Mouse (Mus musculus) CH12.LX (cell line): ENCODE measurements around the gene Eci1. TPM values are rescaled to one million over a fixed set of nuclear protein-coding genes. Genes with fewer than 3 reads are reported as not detected.

Source experiments
- DNase-seq: peaks from one replicate; pipeline ENCODE4 v3.0.0-alpha.2; 2013; ENCODE audit errors: extremely low read depth
- H3K27ac ChIP-seq: 2 replicates; pipeline ENCODE4 v1.5.1; 2012; ENCODE audit warnings: low read depth, mild to moderate bottlenecking, control low read depth, moderate library complexity; ENCODE audit not compliant: insufficient read depth
- H3K27me3 ChIP-seq: replicated peaks from 2 replicates; pipeline ENCODE3; 2012; ENCODE audit warnings: inconsistent platforms
- H3K36me3 ChIP-seq, 2 experiments: replicated peaks in 1 of 2; 2 replicates each; pipeline versions ENCODE3 to v1.6.1; 2012; ENCODE audit warnings: inconsistent platforms in 1 of 2, low read length in 1 of 2, mild to moderate bottlenecking in 1 of 2, mixed read lengths in 1 of 2, moderate library complexity in 1 of 2; ENCODE audit not compliant: control insufficient read depth in 1 of 2, insufficient read depth in 1 of 2
- H3K4me1 ChIP-seq, 2 experiments: 2 replicates each; pipeline ENCODE4 v1.6.1; 2012; ENCODE audit warnings: inconsistent platforms in 1 of 2, moderate library complexity in 1 of 2; ENCODE audit not compliant: insufficient read depth in 2 of 2, control insufficient read depth in 1 of 2
- H3K4me2 ChIP-seq: 2 replicates; pipeline ENCODE4 v1.6.1; 2012; ENCODE audit warnings: low read depth, mild to moderate bottlenecking, control low read depth; ENCODE audit not compliant: poor library complexity, insufficient read depth, severe bottlenecking
- H3K4me3 ChIP-seq, 3 experiments: fragments of 150-350 bp in 1 of 3; sonication (generic) in 1 of 3; replicated peaks in 1 of 3; 2 replicates each; pipeline versions ENCODE3 to v1.5.1; 2011 to 2012; ENCODE audit warnings: low read depth in 2 of 3, low read length in 2 of 3, mild to moderate bottlenecking in 2 of 3, moderate library complexity in 2 of 3, control low read depth in 1 of 3, improper control_type of control experiment in 1 of 3, inconsistent platforms in 1 of 3, mixed read lengths in 1 of 3; ENCODE audit not compliant: poor library complexity in 1 of 3
- H3K79me2 ChIP-seq: replicated peaks from 2 replicates; pipeline ENCODE4 v1.6.1; 2012; ENCODE audit warnings: mild to moderate bottlenecking, moderate library complexity; ENCODE audit not compliant: control insufficient read depth, poor library complexity, insufficient read depth, severe bottlenecking; ENCODE audit errors: extremely low read depth
- H3K9ac ChIP-seq: 2 replicates; pipeline ENCODE4 v1.6.1; 2012; ENCODE audit warnings: low read depth, mild to moderate bottlenecking, control low read depth, moderate library complexity; ENCODE audit not compliant: insufficient read depth
- H3K9me3 ChIP-seq: replicated peaks from 2 replicates; pipeline ENCODE3; 2012; ENCODE audit warnings: low read length, inconsistent platforms, mixed read lengths
- BHLHE40 ChIP-seq: IDR thresholded peaks from 2 replicates; pipeline ENCODE4 v1.6.1; 2011; ENCODE audit warnings: mild to moderate bottlenecking, low read depth, low read length, improper control_type of control experiment
- CHD1 ChIP-seq: IDR thresholded peaks from 2 replicates; pipeline ENCODE4 v1.6.1; 2012; ENCODE audit warnings: low read depth, low read length, improper control_type of control experiment, inconsistent platforms
- CHD2 ChIP-seq: IDR thresholded peaks from 2 replicates; pipeline ENCODE4 v1.6.1; 2011; ENCODE audit warnings: low read length, improper control_type of control experiment
- CTCF ChIP-seq, 2 experiments: IDR thresholded peaks in 1 of 2; conservative IDR thresholded peaks in 1 of 2; 2 replicates each; pipeline ENCODE4 v1.5.1; 2011 to 2012; ENCODE audit warnings: low read depth in 2 of 2, low read length in 2 of 2, improper control_type of control experiment in 1 of 2, inconsistent platforms in 1 of 2, mild to moderate bottlenecking in 1 of 2, moderate library complexity in 1 of 2
- E2F4 ChIP-seq: IDR thresholded peaks from 2 replicates; pipeline ENCODE4 v1.6.1; 2011; ENCODE audit warnings: low read depth, low read length, improper control_type of control experiment; ENCODE audit not compliant: insufficient replicate concordance
- ELF1 ChIP-seq: IDR thresholded peaks from 2 replicates; pipeline ENCODE4 v1.6.1; 2014; ENCODE audit warnings: low read depth, mild to moderate bottlenecking, inconsistent platforms, low read length, improper control_type of control experiment
- EP300 ChIP-seq: IDR thresholded peaks from 2 replicates; pipeline ENCODE4 v1.6.1; 2011; ENCODE audit warnings: low read length, improper control_type of control experiment
- ETS1 ChIP-seq: conservative IDR thresholded peaks from 2 replicates; pipeline ENCODE4 v1.6.1; 2012; ENCODE audit warnings: low read depth, mild to moderate bottlenecking, inconsistent platforms, low read length, improper control_type of control experiment, moderate library complexity
- GABPA ChIP-seq: IDR thresholded peaks from 2 replicates; pipeline ENCODE4 v1.6.1; 2012; ENCODE audit warnings: low read depth, low read length, improper control_type of control experiment, inconsistent platforms; ENCODE audit not compliant: insufficient replicate concordance
- HCFC1 ChIP-seq: IDR thresholded peaks from 2 replicates; pipeline ENCODE4 v1.6.1; 2012; ENCODE audit warnings: low read depth, mild to moderate bottlenecking, inconsistent platforms, low read length, improper control_type of control experiment
- IRF4 ChIP-seq: IDR thresholded peaks from 2 replicates; pipeline ENCODE4 v1.6.1; 2014; ENCODE audit warnings: low read depth, mild to moderate bottlenecking, inconsistent platforms, low read length, improper control_type of control experiment
- JUN ChIP-seq: IDR thresholded peaks from 2 replicates; pipeline ENCODE4 v1.6.1; 2011; ENCODE audit warnings: low read depth, mild to moderate bottlenecking, low read length, improper control_type of control experiment, moderate library complexity; ENCODE audit not compliant: insufficient read depth
- JUND ChIP-seq: conservative IDR thresholded peaks from 2 replicates; pipeline ENCODE4 v1.6.1; 2011; ENCODE audit warnings: low read depth, low read length, improper control_type of control experiment
- KAT2A ChIP-seq: IDR thresholded peaks from 2 replicates; pipeline ENCODE4 v1.6.1; 2012; ENCODE audit warnings: low read length, improper control_type of control experiment, inconsistent platforms; ENCODE audit not compliant: insufficient replicate concordance
- MAFK ChIP-seq: IDR thresholded peaks from 2 replicates; pipeline ENCODE4 v1.6.1; 2011; ENCODE audit warnings: low read length, improper control_type of control experiment; ENCODE audit not compliant: insufficient replicate concordance
- MAX ChIP-seq: IDR thresholded peaks from 2 replicates; pipeline ENCODE4 v1.6.1; 2011; ENCODE audit warnings: low read length, improper control_type of control experiment
- MAZ ChIP-seq: IDR thresholded peaks from 2 replicates; pipeline ENCODE4 v1.6.1; 2012; ENCODE audit warnings: low read depth, mild to moderate bottlenecking, inconsistent platforms, low read length, improper control_type of control experiment, moderate library complexity
- MEF2A ChIP-seq: IDR thresholded peaks from 2 replicates; pipeline ENCODE4 v1.6.1; 2014; ENCODE audit warnings: low read depth, mild to moderate bottlenecking, inconsistent platforms, low read length, improper control_type of control experiment, borderline replicate concordance
- MXI1 ChIP-seq: IDR thresholded peaks from 2 replicates; pipeline ENCODE4 v1.6.1; 2011; ENCODE audit warnings: mild to moderate bottlenecking, low read depth, low read length, improper control_type of control experiment
- MYC ChIP-seq: IDR thresholded peaks from 2 replicates; pipeline ENCODE4 v1.6.1; 2011; ENCODE audit warnings: low read depth, mild to moderate bottlenecking, improper control_type of control experiment, low read length
- NELFE ChIP-seq: IDR thresholded peaks from 2 replicates; pipeline ENCODE4 v1.6.1; 2011; ENCODE audit warnings: low read depth, low read length, improper control_type of control experiment
- NRF1 ChIP-seq: IDR thresholded peaks from 2 replicates; pipeline ENCODE4 v1.6.1; 2014; ENCODE audit warnings: low read depth, mild to moderate bottlenecking, inconsistent platforms, low read length, improper control_type of control experiment, moderate library complexity
- PAX5 ChIP-seq: IDR thresholded peaks from 2 replicates; pipeline ENCODE4 v1.6.1; 2012; ENCODE audit warnings: low read length, inconsistent platforms, mixed read lengths
- POLR2A ChIP-seq: IDR thresholded peaks from 2 replicates; pipeline ENCODE4 v1.6.1; 2011; ENCODE audit warnings: low read depth, mild to moderate bottlenecking, improper control_type of control experiment, low read length
- POLR2AphosphoS2 ChIP-seq: IDR thresholded peaks from 2 replicates; pipeline ENCODE4 v1.6.1; 2011; ENCODE audit warnings: low read depth, low read length, improper control_type of control experiment
- RAD21 ChIP-seq: IDR thresholded peaks from 2 replicates; pipeline ENCODE4 v1.6.1; 2011; ENCODE audit warnings: low read depth, mild to moderate bottlenecking, low read length, improper control_type of control experiment, moderate library complexity
- RCOR1 ChIP-seq: conservative IDR thresholded peaks from 2 replicates; pipeline ENCODE4 v1.6.1; 2012; ENCODE audit warnings: low read depth, mild to moderate bottlenecking, inconsistent platforms, low read length, improper control_type of control experiment
- SIN3A ChIP-seq: IDR thresholded peaks from 2 replicates; pipeline ENCODE4 v1.6.1; 2012; ENCODE audit warnings: low read length, improper control_type of control experiment, inconsistent platforms
- SMC3 ChIP-seq: IDR thresholded peaks from 2 replicates; pipeline ENCODE4 v1.6.1; 2011; ENCODE audit warnings: low read depth, low read length, improper control_type of control experiment
- TBP ChIP-seq: conservative IDR thresholded peaks from 2 replicates; pipeline ENCODE4 v1.6.1; 2011; ENCODE audit warnings: low read depth, low read length, improper control_type of control experiment
- TCF12 ChIP-seq: IDR thresholded peaks from 2 replicates; pipeline ENCODE4 v1.6.1; 2014; ENCODE audit warnings: low read depth, mild to moderate bottlenecking, inconsistent platforms, low read length, improper control_type of control experiment
- UBTF ChIP-seq: IDR thresholded peaks from 2 replicates; pipeline ENCODE4 v1.6.1; 2012; ENCODE audit warnings: low read depth, mild to moderate bottlenecking, inconsistent platforms, low read length, improper control_type of control experiment, moderate library complexity
- USF1 ChIP-seq: IDR thresholded peaks from 2 replicates; pipeline ENCODE4 v1.6.1; 2014; ENCODE audit warnings: low read depth, mild to moderate bottlenecking, inconsistent platforms, low read length, improper control_type of control experiment
- USF2 ChIP-seq: conservative IDR thresholded peaks from 2 replicates; pipeline ENCODE4 v1.6.1; 2011; ENCODE audit warnings: low read depth, low read length, improper control_type of control experiment
- ZC3H11A ChIP-seq: IDR thresholded peaks from 2 replicates; pipeline ENCODE4 v1.6.1; 2012; ENCODE audit warnings: low read depth, mild to moderate bottlenecking, inconsistent platforms, low read length, improper control_type of control experiment
- ZKSCAN1 ChIP-seq: IDR thresholded peaks from 2 replicates; pipeline ENCODE4 v1.6.1; 2012; ENCODE audit warnings: low read depth, inconsistent platforms, low read length, improper control_type of control experiment, borderline replicate concordance
- ZMIZ1 ChIP-seq: IDR thresholded peaks from 2 replicates; pipeline ENCODE4 v1.6.1; 2012; ENCODE audit warnings: low read depth, mild to moderate bottlenecking, inconsistent platforms, low read length, improper control_type of control experiment
- ZNF384 ChIP-seq: IDR thresholded peaks from 2 replicates; pipeline ENCODE4 v1.6.1; 2012; ENCODE audit warnings: low read depth, low read length, improper control_type of control experiment, inconsistent platforms
- dilution Hi-C: fragments of 300-500 bp; cut with MboI; formaldehyde crosslinking; loops from 2 replicates; pipeline ENCODE4 v1.14.3; 2020; ENCODE audit warnings: low sequenced_read_pairs; ENCODE audit not compliant: extremely low pct_unique_long_range_greater_than_20kb, extremely low pct_ligation_motif_present
- in situ Hi-C: fragments of 300-500 bp; cut with MboI; formaldehyde crosslinking; loops from 3 replicates; pipeline ENCODE4 v1.14.3; 2019; ENCODE audit warnings: low sequenced_read_pairs, low pct_ligation_motif_present, low pct_unique_long_range_greater_than_20kb, mixed read lengths
- polyA plus RNA-seq: library from polyadenylated mRNA; unstranded; fragments of >175 nt; gene quantifications from 2 replicates; pipeline ENCODE4 v1.2.1, GENCODE M21; 2012; ENCODE audit warnings: low read depth; ENCODE audit not compliant: insufficient read length
- total RNA-seq, 2 experiments: library from RNA; depleted of rRNA; stranded (reverse); fragments of 300-350 nt in 1 of 2; fragments of >200 nt in 1 of 2; gene quantifications; 2 replicates each; pipeline ENCODE4 v1.2.3; 2012 to 2014

Gene Eci1
- total and polyA plus RNA-seq, 3 experiments = 70.1 to 122 (median 94.7) TPM

GRCm38 (mm10) chr17:24414230-24414976, 12.0 kb upstream of the Eci1 start, which contains the start of gene Rnps1:
Gene Rnps1 (plus strand): TSS chr17:24414565.
- peaks cover 36 to 64% of the 10 kb centered on the region in 2 experiments for H3K36me3 ChIP-seq

GRCm38 (mm10) chr17:24415011-24415410, 11.4 kb upstream of the Eci1 start:
- Histone ChIP-seq H3K79me2 (peaks cover 53% of the 10 kb centered on the region), H3K36me3 (peaks cover 35 to 64% of the 10 kb centered on the region in 2 experiments), H3K4me2 (peak overlapping the region; percentile 98; the same call in 1 of the 2 replicates), H3K4me1 (peaks cover 3 to 46% of the 10 kb centered on the region in 2 experiments; a peak in 2 of 4 replicates), H3K27ac (peak overlapping the region; percentile 72), H3K9ac (peak overlapping the region; percentile 92), H3K9me3 (no peaks in the 10 kb centered on the region), H3K4me3 (peak overlapping the region; percentile 80 to 99 (median 86)), H3K27me3 (no peaks in the 10 kb centered on the region)
- dilution Hi-C loops (no loop called here), in situ Hi-C loops (no loop called here)
- DNase-seq = no peak
- TF ChIP-seq POLR2AphosphoS2 (no peak), ZKSCAN1 (no peak), E2F4 (no peak), CHD2 (no peak), JUND (no peak), POLR2A (no peak), NELFE (no peak), NRF1 (no peak), IRF4 (no peak), CHD1 (no peak), CTCF (conservative IDR thresholded peaks at IDR 0.05 in 1 of 2, IDR thresholded peaks at IDR 0.05 in 1 of 2; ENCODE audit: low read depth in 2 of 2, low read length in 2 of 2) (no peak), JUN (no peak), ZC3H11A (no peak), MXI1 (no peak), RCOR1 (no peak), MAFK (no peak), TBP (no peak)

More at GRCm38 (mm10) chr17:24414230-24414976, 12.0 kb upstream of the Eci1 start, which contains the start of gene Rnps1:
- dilution Hi-C loops = no loop called here
- peak; percentile 89 for TF ChIP-seq POLR2AphosphoS2
- TF ChIP-seq JUND = no peak
- no peak for TF ChIP-seq CHD2
- TF ChIP-seq MAX = peak; percentile 87
- no peak for TF ChIP-seq RAD21
- TF ChIP-seq NRF1 = peak; percentile 73
- TF ChIP-seq EP300 = no peak
- peak; percentile 63 for TF ChIP-seq MEF2A
- TF ChIP-seq KAT2A = peak; percentile 97
- no peak for TF ChIP-seq CTCF (conservative IDR thresholded peaks at IDR 0.05 in 1 of 2, IDR thresholded peaks at IDR 0.05 in 1 of 2; ENCODE audit: low read depth in 2 of 2, low read length in 2 of 2)
- peak; percentile 82; the same call in 1 of the 2 replicates for TF ChIP-seq MXI1
- peak; percentile 83 for TF ChIP-seq ELF1
- no peak for TF ChIP-seq ETS1
- peak; percentile 79 for TF ChIP-seq TCF12
- peak; percentile 98 for TF ChIP-seq MYC
- no peak for TF ChIP-seq MAFK
- TF ChIP-seq POLR2A = peak; percentile 93
- TF ChIP-seq USF1 = no peak
- TF ChIP-seq ZKSCAN1 = no peak
- TF ChIP-seq IRF4 = peak; percentile 75
- TF ChIP-seq GABPA = 0 out of 2 replicates have a peak, but pooled peaks have one; percentile 13
- no peak for TF ChIP-seq ZNF384
- 0 out of 2 replicates have a peak, but pooled peaks have one; percentile 38 for TF ChIP-seq TBP
- no peak for TF ChIP-seq UBTF
- no peak for TF ChIP-seq BHLHE40
- TF ChIP-seq JUN = no peak
- no peak for TF ChIP-seq SMC3
- TF ChIP-seq ZMIZ1 = peak; percentile 79; the same call in 1 of the 2 replicates
- TF ChIP-seq E2F4 = peak; percentile 94; the same call in 1 of the 2 replicates
- peak; percentile 81 for TF ChIP-seq SIN3A
- TF ChIP-seq MAZ = peak; percentile 77
- no peak for TF ChIP-seq USF2
- no peak for TF ChIP-seq CHD1
- no peak for TF ChIP-seq ZC3H11A
- TF ChIP-seq NELFE = peak; percentile 89
- peak; percentile 86 for TF ChIP-seq HCFC1
- TF ChIP-seq PAX5 = no peak
- no peak for TF ChIP-seq RCOR1
- Histone ChIP-seq H3K27ac (peak within 1 kb of the TSS; percentile 78), H3K4me1 (peaks cover 3 to 46% of the 10 kb centered on the region in 2 experiments; a peak in 2 of 4 replicates), H3K4me3 (peak within 1 kb of the TSS; percentile 80 to 99 (median 86)), H3K27me3 (no peaks in the 10 kb centered on the region), H3K4me2 (peak within 1 kb of the TSS; percentile 98), H3K9me3 (no peaks in the 10 kb centered on the region), H3K79me2 (peaks cover 47% of the 10 kb centered on the region), H3K9ac (peak within 1 kb of the TSS; percentile 92)
- in situ Hi-C loops = no loop called here
- peak; percentile 99 for DNase-seq
